Mouse (Mus musculus): ENCODE results near the gene Mtor.

DNA sequence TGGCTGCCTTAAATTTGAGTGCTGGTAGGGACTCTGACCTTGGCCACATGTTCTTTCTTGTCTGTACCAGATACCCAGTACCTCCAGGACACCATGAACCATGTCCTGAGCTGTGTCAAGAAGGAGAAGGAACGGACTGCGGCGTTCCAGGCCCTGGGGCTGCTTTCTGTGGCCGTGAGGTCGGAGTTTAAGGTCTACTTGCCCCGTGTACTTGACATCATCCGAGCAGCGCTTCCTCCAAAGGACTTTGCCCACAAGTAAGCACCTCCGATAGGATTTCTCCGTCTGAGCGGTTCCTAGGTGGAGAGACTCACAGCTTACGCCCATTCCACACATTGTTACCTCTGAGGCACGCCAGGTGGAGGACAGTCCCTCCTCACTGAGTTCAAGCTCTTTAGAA, 14.3 kb downstream of the Mtor start:
- TF ChIP-seq POLR2A (IDR thresholded peaks at IDR 0.05; ENCODE audit: borderline replicate concordance, extremely low read depth, low read depth, low read length), result no peak
- TF ChIP-seq CTCF (IDR thresholded peaks at IDR 0.05; ENCODE audit: insufficient read depth, low read length), result no peak

Measured in lung, adult 2 months (tissue).